Mouse (Mus musculus): Measurements from ENCODE around the gene Gif.
A peak's percentile ranks its signal among the peaks of the same experiment; 100 is the strongest.

Gene Gif

GRCm38 (mm10) chr19:11800531-11801315, 53.4 kb downstream of the Gif start:
- DNase-seq, result peak; percentile 51

GRCm38 (mm10) chr19:11804423-11804822, 57.1 kb downstream of the Gif start:
- peak; percentile 95 for DNase-seq

GRCm38 (mm10) chr19:11807251-11807650, 59.9 kb downstream of the Gif start:
- peak; percentile 82 for DNase-seq

- DNase-seq, result no peak
Measured at GRCm38 (mm10) chr19:11807822-11808221, 60.5 kb downstream of the Gif start.

GRCm38 (mm10) chr19:11808452-11808851, 61.1 kb downstream of the Gif start:
- DNase-seq, result peak; percentile 63

GRCm38 (mm10) chr19:11810003-11810758, 62.8 kb downstream of the Gif start:
- DNase-seq, result peak; percentile 84

GRCm38 (mm10) chr19:11810856-11811255, 63.5 kb downstream of the Gif start:
- peak; percentile 93 for DNase-seq

- DNase-seq, result peak; percentile 90
Measured at GRCm38 (mm10) chr19:11811688-11812365, 64.5 kb downstream of the Gif start.
